Mouse (Mus musculus) kidney, adult 2 months (tissue): Measurements from ENCODE around the gene Btbd18. TPM values are rescaled to one million over a fixed set of nuclear protein-coding genes. Genes with fewer than 3 reads are reported as not detected.
A peak's percentile ranks its signal among the peaks of the same experiment; 100 is the strongest.

ENCODE experiments used
- DNase-seq: peaks from one replicate; pipeline ENCODE4 v3.0.0; 2021
- H3K27ac ChIP-seq: fragments of 200-500 bp; 2 replicates; pipeline ENCODE4 v1.5.1; 2012; ENCODE audit warnings: low read depth, low read length, control low read depth, inconsistent platforms; ENCODE audit not compliant: insufficient read depth
- H3K27me3 ChIP-seq: fragments of 200-500 bp; replicated peaks from 2 replicates; pipeline ENCODE4 v1.6.1; 2012; ENCODE audit warnings: mild to moderate bottlenecking, moderate library complexity, low read length, inconsistent platforms; ENCODE audit not compliant: control insufficient read depth, insufficient read depth
- H3K36me3 ChIP-seq: fragments of 200-500 bp; 2 replicates; pipeline ENCODE4 v1.6.1; 2012; ENCODE audit warnings: mild to moderate bottlenecking, moderate library complexity, low read length, inconsistent platforms; ENCODE audit not compliant: control insufficient read depth, insufficient read depth
- H3K4me1 ChIP-seq: fragments of 200-500 bp; 2 replicates; pipeline ENCODE4 v1.6.1; 2011; ENCODE audit warnings: low read length; ENCODE audit not compliant: control insufficient read depth, insufficient read depth
- H3K4me3 ChIP-seq: fragments of 200-500 bp; 2 replicates; pipeline ENCODE4 v1.5.1; 2011; ENCODE audit warnings: mild to moderate bottlenecking, low read depth, low read length, control low read depth; ENCODE audit not compliant: insufficient read depth
- CTCF ChIP-seq: fragments of 200-500 bp; conservative IDR thresholded peaks from 2 replicates; pipeline ENCODE4 v1.5.1; 2011; ENCODE audit warnings: low read depth, mild to moderate bottlenecking, control low read depth, low read length, moderate library complexity, mixed read lengths; ENCODE audit not compliant: insufficient read depth, insufficient read length
- POLR2A ChIP-seq: fragments of 200-500 bp; IDR thresholded peaks from one replicate; pipeline ENCODE4 v1.6.1; 2011; ENCODE audit warnings: low read depth, low read length, control low read depth
- WGBS: fragments of 180-500 bp; shearing (Covaris S2); methylation state at CpG from one replicate; pipeline ENCODE4 v1.1.7; 2018; 5-methylcytosine and 5-hydroxymethylcytosine counted together
- polyA plus RNA-seq: library from polyadenylated mRNA; depleted of rRNA; stranded (reverse); fragments of >200 nt; gene quantifications from 2 replicates; pipeline ENCODE4 v1.2.3, GENCODE M21; 2012

The Btbd18 gene
- polyA plus RNA-seq, 1 experiment, result 0.02 TPM

GRCm38 (mm10) chr2:84705295-84705694 lies 46.4 kb downstream of the Btbd18 start:
- 82% methylated on average over 1 of the region's 1 CpGs for WGBS
- H3K4me3 ChIP-seq, result no peak overlapping the region
- no peak overlapping the region for H3K27ac ChIP-seq
- no peaks in the 10 kb centered on the region for H3K27me3 ChIP-seq
- TF ChIP-seq CTCF, result no peak
- TF ChIP-seq POLR2A, result no peak
- no peak for DNase-seq
- H3K36me3 ChIP-seq, result peaks cover 6% of the 10 kb centered on the region
- H3K4me1 ChIP-seq, result peaks cover 7% of the 10 kb centered on the region; the same call in 1 of the 2 replicates

DNA sequence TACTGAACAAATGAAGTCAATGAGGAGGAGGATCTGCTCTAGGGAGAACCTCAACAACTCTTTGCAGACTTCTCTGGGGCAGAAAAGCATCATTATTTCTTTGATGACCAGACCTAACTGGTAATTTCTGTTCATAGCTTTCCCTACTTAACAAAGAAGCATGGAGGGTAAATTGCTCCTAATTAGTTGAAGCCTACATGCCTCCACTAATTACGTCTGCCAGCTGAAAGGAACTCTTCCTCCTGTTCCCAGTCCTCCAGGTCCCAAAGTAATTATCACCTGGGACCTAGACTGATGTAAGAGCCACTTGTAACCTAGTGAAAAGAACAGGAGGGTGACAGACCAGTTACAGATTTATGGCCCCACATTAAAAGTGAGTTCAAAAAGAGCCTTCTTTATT lies 48.6 kb downstream of the Btbd18 start:
- Histone ChIP-seq H3K4me1 (peaks cover 7% of the 10 kb centered on the region; the same call in 1 of the 2 replicates), H3K27me3 (no peaks in the 10 kb centered on the region), H3K4me3 (no peak overlapping the region), H3K36me3 (peaks cover 8% of the 10 kb centered on the region), H3K27ac (no peak overlapping the region)
- no peak for TF ChIP-seq CTCF
- WGBS, result 55% methylated on average over 1 of the region's 1 CpGs
- no peak for DNase-seq

DNA sequence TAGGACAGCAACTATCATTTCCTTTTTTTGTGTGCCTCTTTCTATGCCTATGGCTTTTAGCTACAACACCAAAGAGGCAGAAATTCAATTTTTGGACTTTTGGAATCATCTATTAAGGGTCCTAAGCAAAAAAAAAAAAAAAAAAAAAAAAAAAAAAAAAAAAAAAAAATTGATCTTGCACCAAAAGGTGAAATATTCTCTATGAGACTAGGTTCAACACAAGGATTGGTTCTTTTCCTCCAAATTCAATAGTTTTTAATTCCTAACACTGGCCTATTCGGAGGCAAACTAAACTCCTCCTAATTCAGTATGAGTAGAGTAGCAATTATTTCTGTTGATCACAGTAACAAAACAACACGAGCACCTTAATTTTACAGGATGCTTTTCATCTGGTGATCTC lies 53.0 kb downstream of the Btbd18 start:
- Histone ChIP-seq H3K36me3 (peaks cover 8% of the 10 kb centered on the region), H3K4me3 (no peak overlapping the region), H3K27me3 (no peaks in the 10 kb centered on the region), H3K27ac (no peak overlapping the region), H3K4me1 (peaks cover 11% of the 10 kb centered on the region; the same call in 1 of the 2 replicates)
- WGBS, result 80% methylated on average over 2 of the region's 2 CpGs
- no peak for TF ChIP-seq POLR2A
- no peak for TF ChIP-seq CTCF
- no peak for DNase-seq

DNA sequence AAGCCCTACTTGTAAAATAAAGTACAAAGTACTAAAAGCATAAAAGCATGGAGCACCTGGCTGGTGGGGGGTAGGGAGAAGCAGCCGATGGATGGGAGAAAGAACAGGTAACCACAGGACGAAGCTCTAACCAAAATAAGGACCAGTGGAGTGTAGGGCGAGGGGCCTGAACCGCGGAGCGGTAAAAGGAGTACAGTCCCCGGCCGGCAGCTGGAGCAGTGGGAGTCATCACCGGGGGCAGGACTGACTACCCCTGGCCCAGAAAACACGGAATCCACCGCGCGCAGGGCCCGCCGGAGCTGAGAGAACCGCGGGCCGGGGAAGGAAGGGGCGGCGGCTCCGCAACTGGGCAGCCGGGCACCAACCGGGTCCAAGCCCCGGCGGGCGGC lies 55.5 kb downstream of the Btbd18 start:
- peaks cover 4% of the 10 kb centered on the region; the same call in 1 of the 2 replicates for H3K4me1 ChIP-seq
- peaks cover 8% of the 10 kb centered on the region for H3K36me3 ChIP-seq
- H3K27me3 ChIP-seq, result no peaks in the 10 kb centered on the region
- H3K4me3 ChIP-seq, result peak overlapping the region; percentile 95
- TF ChIP-seq CTCF, result no peak
- TF ChIP-seq POLR2A, result no peak
- H3K27ac ChIP-seq, result peak overlapping the region; percentile 91
- DNase-seq, result no peak
- WGBS, result under 1% methylated on average over 26 of the region's 26 CpGs

GRCm38 (mm10) chr2:84714811-84715561 lies 56.1 kb downstream of the Btbd18 start, which contains the start of gene Zdhhc5:
Zdhhc5 (minus strand) TSS chr2:84715180.
- TF ChIP-seq CTCF (no peak), POLR2A (peak; percentile 93)
- peak; percentile 99 for DNase-seq
- peak within 1 kb of the TSS; percentile 93 for H3K27ac ChIP-seq
- H3K36me3 ChIP-seq, result peaks cover 5% of the 10 kb centered on the region
- under 1% methylated on average over 105 of the region's 107 CpGs for WGBS
- H3K27me3 ChIP-seq, result no peaks in the 10 kb centered on the region
- H3K4me1 ChIP-seq, result peaks cover 4% of the 10 kb centered on the region; the same call in 1 of the 2 replicates
- H3K4me3 ChIP-seq, result peak within 1 kb of the TSS; percentile 95

DNA sequence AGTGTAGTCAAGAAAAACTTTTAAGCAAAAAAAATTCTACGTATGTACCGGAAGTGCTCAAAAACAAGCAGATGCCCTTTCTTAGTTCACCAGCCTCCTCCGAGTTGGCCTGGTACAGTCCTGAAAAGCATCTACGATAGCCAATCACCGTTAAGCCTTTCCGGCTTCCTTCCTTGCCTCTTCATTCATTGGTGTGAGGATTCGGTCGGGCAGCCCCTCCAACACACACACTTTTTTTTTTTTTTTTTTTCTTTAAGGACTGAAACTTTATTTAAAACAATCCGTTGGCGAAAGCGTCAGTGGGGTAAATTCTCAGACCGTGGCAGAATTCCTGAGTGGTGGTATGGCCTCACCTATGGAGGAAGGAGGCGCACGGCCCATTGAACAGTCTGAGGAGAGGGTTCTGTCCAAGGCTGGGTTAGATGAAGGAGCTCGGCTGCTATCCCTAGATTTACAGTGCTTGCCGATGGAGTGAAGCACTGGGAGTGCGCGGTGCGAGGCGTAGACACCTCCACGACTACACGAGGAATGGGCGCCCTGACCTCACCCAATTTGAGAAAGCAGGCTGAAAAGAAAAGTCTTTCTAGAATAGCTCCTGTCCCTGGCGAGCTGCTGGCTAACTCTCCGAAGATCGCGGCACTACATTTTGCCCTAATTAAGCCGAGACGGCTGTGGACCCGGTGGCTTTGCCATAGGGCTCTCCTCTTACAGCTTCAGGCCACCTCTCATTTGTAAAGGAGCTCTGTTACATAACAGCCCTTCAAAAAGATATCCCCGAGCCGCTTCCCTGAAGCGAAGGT lies 56.9 kb downstream of the Btbd18 start:
- Histone ChIP-seq H3K27me3 (no peaks in the 10 kb centered on the region), H3K4me1 (peaks cover 4% of the 10 kb centered on the region; the same call in 1 of the 2 replicates), H3K36me3 (peaks cover 1% of the 10 kb centered on the region; the same call in 1 of the 2 replicates), H3K27ac (peak overlapping the region; percentile 93), H3K4me3 (peak overlapping the region; percentile 76)
- no peak for TF ChIP-seq CTCF
- no peak for TF ChIP-seq POLR2A
- under 1% methylated on average over 33 of the region's 33 CpGs for WGBS
- DNase-seq, result peak; percentile 97
